Mouse (Mus musculus) kidney, adult 2 months (tissue): Measurements from ENCODE around the gene Ska3.

Experiments used
- CTCF ChIP-seq: fragments of 200-500 bp; conservative IDR thresholded peaks from 2 replicates; pipeline ENCODE4 v1.5.1; 2011; ENCODE audit warnings: low read depth, mild to moderate bottlenecking, control low read depth, low read length, moderate library complexity, mixed read lengths; ENCODE audit not compliant: insufficient read depth, insufficient read length
- POLR2A ChIP-seq: fragments of 200-500 bp; IDR thresholded peaks from one replicate; pipeline ENCODE4 v1.6.1; 2011; ENCODE audit warnings: low read depth, low read length, control low read depth

GRCm38 (mm10) chr14:57861987-57862412 is 36.0 kb upstream of the Ska3 start:
- TF ChIP-seq CTCF (no peak), POLR2A (no peak)
